Mouse (Mus musculus): ENCODE data around the gene Stx12. TPM values are rescaled to one million over a fixed set of nuclear protein-coding genes. Genes with fewer than 3 reads are reported as not detected.

Stx12 gene
- polyA plus RNA-seq, 1 experiment from 2014 or later: 171 TPM

GRCm38 (mm10) chr4:132806620-132807191, 77.6 kb downstream of the Stx12 start:
- no peak for ATAC-seq (ENCODE audit: low read depth)
- H3K4me3 ChIP-seq (ENCODE audit: low read depth, low read length): no peak overlapping the region
- no peaks in the 10 kb centered on the region for H3K36me3 ChIP-seq (ENCODE audit: control insufficient read depth, insufficient read depth, low read length)
- no peak overlapping the region for H3K9ac ChIP-seq (replicated peaks; ENCODE audit: low read depth, low read length)
- H3K27me3 ChIP-seq (ENCODE audit: control insufficient read depth, insufficient read depth, low read length): no peaks in the 10 kb centered on the region
- H3K27ac ChIP-seq (ENCODE audit: low read depth, low read length): no peak overlapping the region
- 91% methylated on average over 7 of the region's 7 CpGs for WGBS
- H3K9me3 ChIP-seq (ENCODE audit: control insufficient read depth, low read length): no peaks in the 10 kb centered on the region
- no peak overlapping the region for H3K4me2 ChIP-seq (ENCODE audit: low read depth, low read length)
- H3K4me1 ChIP-seq (ENCODE audit: control insufficient read depth, insufficient read depth, low read length): no peaks in the 10 kb centered on the region

- WGBS: 85% methylated on average over 12 of the region's 12 CpGs
- H3K4me1 ChIP-seq (ENCODE audit: control insufficient read depth, insufficient read depth, low read length): no peaks in the 10 kb centered on the region
- no peaks in the 10 kb centered on the region for H3K27me3 ChIP-seq (ENCODE audit: control insufficient read depth, insufficient read depth, low read length)
- H3K9ac ChIP-seq (replicated peaks; ENCODE audit: low read depth, low read length): no peak overlapping the region
- no peak for ATAC-seq (ENCODE audit: low read depth)
- H3K4me2 ChIP-seq (ENCODE audit: low read depth, low read length): no peak overlapping the region
- no peaks in the 10 kb centered on the region for H3K9me3 ChIP-seq (ENCODE audit: control insufficient read depth, low read length)
- no peak overlapping the region for H3K27ac ChIP-seq (ENCODE audit: low read depth, low read length)
- H3K4me3 ChIP-seq (ENCODE audit: low read depth, low read length): no peak overlapping the region
- H3K36me3 ChIP-seq (ENCODE audit: control insufficient read depth, insufficient read depth, low read length): no peaks in the 10 kb centered on the region
Observed at GRCm38 (mm10) chr4:132805599-132806197, 78.6 kb downstream of the Stx12 start.

- Histone ChIP-seq H3K4me3 (ENCODE audit: low read depth, low read length) (no peak overlapping the region), H3K27ac (ENCODE audit: low read depth, low read length) (no peak overlapping the region), H3K9ac (replicated peaks; ENCODE audit: low read depth, low read length) (no peak overlapping the region), H3K9me3 (ENCODE audit: control insufficient read depth, low read length) (no peaks in the 10 kb centered on the region), H3K27me3 (ENCODE audit: control insufficient read depth, insufficient read depth, low read length) (no peaks in the 10 kb centered on the region), H3K36me3 (ENCODE audit: control insufficient read depth, insufficient read depth, low read length) (no peaks in the 10 kb centered on the region), H3K4me1 (ENCODE audit: control insufficient read depth, insufficient read depth, low read length) (no peaks in the 10 kb centered on the region), H3K4me2 (ENCODE audit: low read depth, low read length) (no peak overlapping the region)
- 84% methylated on average over 5 of the region's 5 CpGs for WGBS
- ATAC-seq (ENCODE audit: low read depth): no peak
Observed at GRCm38 (mm10) chr4:132805146-132805545, 79.2 kb downstream of the Stx12 start.

DNA sequence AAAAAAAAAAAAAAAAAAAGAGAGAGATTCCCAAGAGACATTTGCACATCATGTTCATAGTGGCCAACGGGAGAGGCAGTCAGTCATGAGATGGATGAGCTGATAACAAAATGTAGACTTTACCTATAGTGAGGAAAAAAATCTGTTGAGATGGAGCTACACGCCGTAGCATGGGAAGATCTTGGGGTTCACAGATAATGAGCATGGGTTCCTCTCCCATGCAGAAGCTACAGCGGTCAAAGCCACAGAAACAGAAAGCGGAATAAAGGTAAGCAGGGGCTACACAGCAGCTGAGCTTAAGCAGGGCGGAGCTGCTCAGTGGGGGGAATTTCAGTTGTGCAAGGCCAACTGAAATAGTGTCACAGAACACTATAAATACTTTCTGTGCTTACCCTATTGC, 80.0 kb downstream of the Stx12 start:
- Histone ChIP-seq H3K9me3 (ENCODE audit: control insufficient read depth, low read length) (no peaks in the 10 kb centered on the region), H3K4me3 (ENCODE audit: low read depth, low read length) (no peak overlapping the region), H3K4me1 (ENCODE audit: control insufficient read depth, insufficient read depth, low read length) (no peaks in the 10 kb centered on the region), H3K4me2 (ENCODE audit: low read depth, low read length) (no peak overlapping the region), H3K27ac (ENCODE audit: low read depth, low read length) (no peak overlapping the region), H3K9ac (replicated peaks; ENCODE audit: low read depth, low read length) (no peak overlapping the region), H3K27me3 (ENCODE audit: control insufficient read depth, insufficient read depth, low read length) (no peaks in the 10 kb centered on the region), H3K36me3 (ENCODE audit: control insufficient read depth, insufficient read depth, low read length) (no peaks in the 10 kb centered on the region)
- 87% methylated on average over 6 of the region's 6 CpGs for WGBS
- ATAC-seq (ENCODE audit: low read depth): no peak

- Histone ChIP-seq H3K9me3 (ENCODE audit: control insufficient read depth, low read length) (no peaks in the 10 kb centered on the region), H3K27ac (ENCODE audit: low read depth, low read length) (no peak overlapping the region), H3K36me3 (ENCODE audit: control insufficient read depth, insufficient read depth, low read length) (no peaks in the 10 kb centered on the region), H3K4me3 (ENCODE audit: low read depth, low read length) (no peak overlapping the region), H3K9ac (replicated peaks; ENCODE audit: low read depth, low read length) (no peak overlapping the region), H3K27me3 (ENCODE audit: control insufficient read depth, insufficient read depth, low read length) (no peaks in the 10 kb centered on the region), H3K4me2 (ENCODE audit: low read depth, low read length) (no peak overlapping the region), H3K4me1 (ENCODE audit: control insufficient read depth, insufficient read depth, low read length) (no peaks in the 10 kb centered on the region)
- 97% methylated on average over 7 of the region's 7 CpGs for WGBS
- ATAC-seq (ENCODE audit: low read depth): no peak
Observed at GRCm38 (mm10) chr4:132803876-132804275, 80.4 kb downstream of the Stx12 start.

Other genes starting within 250 kb of the Stx12 start
- gene Eya3, start 245.5 kb downstream of the Stx12 start, polyA plus RNA-seq (2014; fragmentation: Nextera tagmentation; extraction: Ambion mirVana): 10.6 and 13.2 TPM in 2 replicates
- gene Xkr8, start 152.0 kb downstream of the Stx12 start, polyA plus RNA-seq (2014; fragmentation: Nextera tagmentation; extraction: Ambion mirVana): 5.4 and 6.0 TPM in 2 replicates
- 0.27 and 0.39 TPM in 2 replicates for gene Smpdl3b, start 127.3 kb downstream of the Stx12 start, polyA plus RNA-seq (2014; fragmentation: Nextera tagmentation; extraction: Ambion mirVana)
- gene Rpa2, start 116.2 kb downstream of the Stx12 start, polyA plus RNA-seq (2014; fragmentation: Nextera tagmentation; extraction: Ambion mirVana): 33.7 and 35.0 TPM in 2 replicates
- gene Themis2, start 88.1 kb downstream of the Stx12 start, polyA plus RNA-seq (2014; fragmentation: Nextera tagmentation; extraction: Ambion mirVana): 0.11 and 1.1 TPM in 2 replicates
- 47.9 and 52.6 TPM in 2 replicates for gene Ppp1r8, start 41.3 kb downstream of the Stx12 start, polyA plus RNA-seq (2014; fragmentation: Nextera tagmentation; extraction: Ambion mirVana)
- 31.4 and 32.1 TPM in 2 replicates for gene Fam76a, start 38.0 kb upstream of the Stx12 start, polyA plus RNA-seq (2014; fragmentation: Nextera tagmentation; extraction: Ambion mirVana)
- gene Fgr, start 89.6 kb upstream of the Stx12 start, polyA plus RNA-seq (2014; fragmentation: Nextera tagmentation; extraction: Ambion mirVana): not detected in 2 replicates
- 12.2 and 13.1 TPM in 2 replicates for gene Ahdc1, start 126.8 kb upstream of the Stx12 start, polyA plus RNA-seq (2014; fragmentation: Nextera tagmentation; extraction: Ambion mirVana)
- gene Wasf2, start 246.0 kb upstream of the Stx12 start, polyA plus RNA-seq (2014; fragmentation: Nextera tagmentation; extraction: Ambion mirVana): 18.5 and 19.6 TPM in 2 replicates

All from neural tube, embryonic 14.5 days (tissue).